Mouse (Mus musculus): ENCODE measurements at regions not wholly inside any gene's neighbourhood (a gene's known extent, or its start where the extent isn't known, plus 50 kb on each side); places are given as distances from the start of the nearest gene placed in this dataset.

DNA sequence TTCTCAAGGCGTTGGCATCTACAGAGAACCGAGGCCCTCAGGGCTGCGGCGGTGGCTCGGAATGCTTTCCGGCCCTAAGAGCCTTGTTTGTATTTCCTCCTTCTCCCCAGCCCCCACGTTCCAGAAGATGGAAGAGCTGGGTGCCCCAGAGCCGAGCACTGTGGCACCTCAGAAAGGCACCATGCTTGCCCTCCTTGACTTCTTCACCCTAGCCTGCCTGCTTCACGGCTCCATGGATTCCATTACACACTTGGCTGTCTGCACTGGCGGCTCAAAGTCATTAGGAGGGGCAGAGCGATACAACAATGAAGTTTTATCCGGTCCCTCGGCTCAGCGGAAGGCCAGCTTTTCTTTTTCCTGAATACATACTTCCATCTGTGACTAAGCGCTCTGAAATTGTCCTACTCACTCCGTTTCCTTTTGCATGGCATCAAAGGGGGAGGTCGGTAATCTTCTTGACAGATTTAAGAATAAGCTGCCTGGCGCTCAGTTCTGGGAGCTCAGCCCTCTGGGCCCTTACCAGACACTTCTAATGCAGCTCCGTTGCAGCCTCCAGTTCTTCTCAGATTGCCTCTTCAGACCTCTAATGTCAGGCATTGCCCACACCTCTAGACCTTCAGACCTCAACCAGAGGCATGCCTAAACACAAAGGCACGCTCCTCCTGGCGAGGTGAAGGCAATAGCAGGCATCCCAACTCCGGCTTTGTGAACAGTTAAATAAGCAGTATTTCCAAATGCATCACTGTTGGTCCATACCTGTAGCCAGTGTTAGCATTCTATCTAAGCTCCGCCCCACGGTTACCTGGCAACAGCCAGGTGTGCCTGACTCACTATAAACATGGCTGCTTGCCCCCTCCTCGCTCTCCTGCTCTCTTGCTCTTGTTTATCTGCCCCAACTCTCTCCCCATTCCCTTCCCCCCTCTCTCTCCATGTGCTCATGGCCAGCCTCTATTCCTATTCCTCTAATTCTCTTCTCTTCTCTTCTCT lies 112.8 kb downstream of the Gxylt1 start:
- TF ChIP-seq CTCF (IDR thresholded peaks at IDR 0.05; ENCODE audit: control insufficient read depth, insufficient read depth, insufficient read length) (no peak), CEBPB (IDR thresholded peaks at IDR 0.05; ENCODE audit: low read depth) (no peak), USF1 (IDR thresholded peaks at IDR 0.05; ENCODE audit: low read depth) (no peak), MAX (IDR thresholded peaks at IDR 0.05) (no peak), MYOG (IDR thresholded peaks at IDR 0.05; ENCODE audit: control insufficient read depth, extremely low read depth, insufficient read length) (no peak), FOSL1 (IDR thresholded peaks at IDR 0.05; ENCODE audit: insufficient read depth, low read length, poor library complexity, severe bottlenecking) (no peak)
